Mouse (Mus musculus) ES-E14 (cell line): Measurements from ENCODE around the gene Lyzl6.

Experiments used
- CHD2 ChIP-seq: IDR thresholded peaks from 2 replicates; pipeline ENCODE4 v1.6.1; 2014; ENCODE audit warnings: mild to moderate bottlenecking, low read depth, low read length, inconsistent platforms
- MAFK ChIP-seq: IDR thresholded peaks from 2 replicates; pipeline ENCODE4 v1.6.1; 2014; ENCODE audit warnings: mild to moderate bottlenecking, low read depth, low read length, inconsistent platforms; ENCODE audit not compliant: insufficient read depth
- ZC3H11A ChIP-seq: IDR thresholded peaks from 2 replicates; pipeline ENCODE4 v1.6.1; 2012; ENCODE audit warnings: low read depth, mild to moderate bottlenecking, inconsistent platforms, low read length, borderline replicate concordance
- ZNF384 ChIP-seq: IDR thresholded peaks from 2 replicates; pipeline ENCODE4 v1.6.1; 2012; ENCODE audit warnings: low read depth, low read length, inconsistent platforms

- TF ChIP-seq ZC3H11A (no peak), CHD2 (no peak), ZNF384 (no peak), MAFK (no peak)
Measured at GRCm38 (mm10) chr11:103686706-103687105, 48.0 kb upstream of the Lyzl6 start.
